Mouse (Mus musculus): ENCODE data around the gene Exoc4. TPM values are rescaled to one million over a fixed set of nuclear protein-coding genes. Genes with fewer than 3 reads are reported as not detected.

Exoc4 gene
- polyA plus RNA-seq, 1 experiment from 2014 or later: 11.7 TPM

DNA sequence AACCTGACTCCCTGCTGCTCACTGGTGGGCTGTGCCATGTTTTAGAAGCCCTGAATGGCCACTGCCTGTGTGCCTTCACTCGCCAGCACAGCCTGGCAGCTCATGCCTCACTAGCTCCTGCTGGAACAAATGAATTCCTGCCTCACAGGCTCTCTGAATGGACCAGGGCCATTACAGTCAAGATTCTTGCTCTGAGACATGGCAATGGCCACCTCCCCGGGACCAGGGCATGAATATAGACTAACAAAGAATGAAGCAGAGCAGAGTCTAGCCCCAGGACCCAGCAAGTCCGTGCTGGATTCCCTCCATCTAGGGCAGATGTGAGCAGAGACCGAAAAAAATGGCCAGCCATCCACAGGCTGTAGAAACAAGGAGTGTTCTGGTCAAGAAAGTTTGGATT lies 728.6 kb downstream of the Exoc4 start:
- no peak overlapping the region for H3K4me3 ChIP-seq (ENCODE audit: low read depth, low read length)
- no peaks in the 10 kb centered on the region for H3K4me1 ChIP-seq (ENCODE audit: insufficient read depth, low read depth, low read length)
- ATAC-seq (no peak), DNase-seq (ENCODE audit: low spot score) (no peak)
- no peak overlapping the region for H3K9ac ChIP-seq (replicated peaks; ENCODE audit: low read depth)
- no peaks in the 10 kb centered on the region for H3K36me3 ChIP-seq (ENCODE audit: insufficient read depth, low read length)
- no peak overlapping the region for H3K27ac ChIP-seq (ENCODE audit: low read length)
- TF ChIP-seq CTCF (IDR thresholded peaks at IDR 0.05): no peak
- no peak for TF ChIP-seq EP300 (IDR thresholded peaks at IDR 0.05)
- H3K4me2 ChIP-seq (replicated peaks; ENCODE audit: low read depth, low read length): no peak overlapping the region
- H3K27me3 ChIP-seq (replicated peaks; ENCODE audit: insufficient read depth, low read length): no peaks in the 10 kb centered on the region
- H3K9me3 ChIP-seq (ENCODE audit: low read length): no peaks in the 10 kb centered on the region
- 74% methylated on average over 4 of the region's 4 CpGs for WGBS

DNA sequence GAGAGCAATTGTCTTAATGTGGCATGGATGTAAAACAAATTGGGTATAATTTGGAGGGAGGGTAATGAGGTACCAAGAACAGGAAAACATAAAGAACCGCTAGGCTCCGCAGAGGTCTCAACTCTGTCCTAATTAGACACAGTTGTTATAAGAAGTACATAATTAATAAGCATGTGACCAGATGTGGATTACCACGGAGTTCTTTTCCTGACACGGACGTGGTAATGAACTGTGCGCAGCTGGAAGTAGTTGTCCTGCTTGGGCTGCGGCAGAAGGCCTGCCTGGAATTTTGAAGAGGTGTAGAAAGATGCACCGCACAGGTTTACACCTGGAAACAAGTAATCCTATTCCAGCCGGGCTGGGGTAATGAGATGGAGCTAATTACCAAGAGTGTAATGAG lies 729.0 kb downstream of the Exoc4 start:
- TF ChIP-seq EP300 (IDR thresholded peaks at IDR 0.05) (no peak), CTCF (IDR thresholded peaks at IDR 0.05) (no peak)
- no peak for ATAC-seq
- DNase-seq (ENCODE audit: low spot score): no peak
- Histone ChIP-seq H3K4me2 (replicated peaks; ENCODE audit: low read depth, low read length) (no peak overlapping the region), H3K4me3 (ENCODE audit: low read depth, low read length) (no peak overlapping the region), H3K27me3 (replicated peaks; ENCODE audit: insufficient read depth, low read length) (no peaks in the 10 kb centered on the region), H3K9ac (replicated peaks; ENCODE audit: low read depth) (no peak overlapping the region), H3K4me1 (ENCODE audit: insufficient read depth, low read depth, low read length) (no peaks in the 10 kb centered on the region), H3K27ac (ENCODE audit: low read length) (no peak overlapping the region), H3K9me3 (ENCODE audit: low read length) (no peaks in the 10 kb centered on the region), H3K36me3 (ENCODE audit: insufficient read depth, low read length) (no peaks in the 10 kb centered on the region)
- 72% methylated on average over 9 of the region's 9 CpGs for WGBS

GRCm38 (mm10) chr6:33982709-33983108 lies 733.8 kb downstream of the Exoc4 start:
- TF ChIP-seq EP300 (IDR thresholded peaks at IDR 0.05): no peak
- no peak for TF ChIP-seq CTCF (IDR thresholded peaks at IDR 0.05)
- 55% methylated on average over 9 of the region's 9 CpGs for WGBS

DNA sequence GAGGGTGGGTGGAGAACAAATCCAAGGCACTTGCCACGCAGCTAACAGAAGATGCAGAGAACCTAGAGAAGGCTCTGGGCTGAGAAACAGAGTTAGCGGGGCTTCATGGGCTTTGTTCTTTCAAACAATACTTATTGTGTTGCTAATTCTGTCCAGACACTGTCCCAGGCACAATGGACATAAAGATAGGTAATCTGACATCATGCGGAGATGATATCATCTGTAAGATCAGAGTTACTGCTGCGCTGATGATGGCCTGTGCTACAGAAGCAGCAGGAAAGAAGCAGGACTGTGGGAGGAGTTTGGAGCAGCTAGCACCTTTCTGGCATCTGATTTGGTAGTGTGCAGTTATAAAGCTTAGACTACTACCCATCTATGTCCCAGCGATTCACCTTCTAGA lies 738.2 kb downstream of the Exoc4 start:
- ATAC-seq (no peak), DNase-seq (ENCODE audit: low spot score) (no peak)
- H3K4me1 ChIP-seq (ENCODE audit: insufficient read depth, low read depth, low read length): no peaks in the 10 kb centered on the region
- WGBS: 75% methylated on average over 5 of the region's 5 CpGs
- H3K4me3 ChIP-seq (ENCODE audit: low read depth, low read length): no peak overlapping the region
- H3K9ac ChIP-seq (replicated peaks; ENCODE audit: low read depth): no peak overlapping the region
- H3K27me3 ChIP-seq (replicated peaks; ENCODE audit: insufficient read depth, low read length): no peaks in the 10 kb centered on the region
- no peaks in the 10 kb centered on the region for H3K9me3 ChIP-seq (ENCODE audit: low read length)
- H3K27ac ChIP-seq (ENCODE audit: low read length): no peak overlapping the region
- TF ChIP-seq CTCF (IDR thresholded peaks at IDR 0.05): no peak
- TF ChIP-seq EP300 (IDR thresholded peaks at IDR 0.05): no peak
- no peaks in the 10 kb centered on the region for H3K36me3 ChIP-seq (ENCODE audit: insufficient read depth, low read length)
- H3K4me2 ChIP-seq (replicated peaks; ENCODE audit: low read depth, low read length): no peak overlapping the region

More at GRCm38 (mm10) chr6:33982709-33983108, 733.8 kb downstream of the Exoc4 start:
- ATAC-seq (no peak), DNase-seq (ENCODE audit: low spot score) (no peak)
- Histone ChIP-seq H3K4me3 (ENCODE audit: low read depth, low read length) (no peak overlapping the region), H3K9ac (replicated peaks; ENCODE audit: low read depth) (no peak overlapping the region), H3K36me3 (ENCODE audit: insufficient read depth, low read length) (no peaks in the 10 kb centered on the region), H3K4me2 (replicated peaks; ENCODE audit: low read depth, low read length) (no peak overlapping the region), H3K27ac (ENCODE audit: low read length) (no peak overlapping the region), H3K27me3 (replicated peaks; ENCODE audit: insufficient read depth, low read length) (no peaks in the 10 kb centered on the region), H3K4me1 (ENCODE audit: insufficient read depth, low read depth, low read length) (no peaks in the 10 kb centered on the region), H3K9me3 (ENCODE audit: low read length) (no peaks in the 10 kb centered on the region)

DNA sequence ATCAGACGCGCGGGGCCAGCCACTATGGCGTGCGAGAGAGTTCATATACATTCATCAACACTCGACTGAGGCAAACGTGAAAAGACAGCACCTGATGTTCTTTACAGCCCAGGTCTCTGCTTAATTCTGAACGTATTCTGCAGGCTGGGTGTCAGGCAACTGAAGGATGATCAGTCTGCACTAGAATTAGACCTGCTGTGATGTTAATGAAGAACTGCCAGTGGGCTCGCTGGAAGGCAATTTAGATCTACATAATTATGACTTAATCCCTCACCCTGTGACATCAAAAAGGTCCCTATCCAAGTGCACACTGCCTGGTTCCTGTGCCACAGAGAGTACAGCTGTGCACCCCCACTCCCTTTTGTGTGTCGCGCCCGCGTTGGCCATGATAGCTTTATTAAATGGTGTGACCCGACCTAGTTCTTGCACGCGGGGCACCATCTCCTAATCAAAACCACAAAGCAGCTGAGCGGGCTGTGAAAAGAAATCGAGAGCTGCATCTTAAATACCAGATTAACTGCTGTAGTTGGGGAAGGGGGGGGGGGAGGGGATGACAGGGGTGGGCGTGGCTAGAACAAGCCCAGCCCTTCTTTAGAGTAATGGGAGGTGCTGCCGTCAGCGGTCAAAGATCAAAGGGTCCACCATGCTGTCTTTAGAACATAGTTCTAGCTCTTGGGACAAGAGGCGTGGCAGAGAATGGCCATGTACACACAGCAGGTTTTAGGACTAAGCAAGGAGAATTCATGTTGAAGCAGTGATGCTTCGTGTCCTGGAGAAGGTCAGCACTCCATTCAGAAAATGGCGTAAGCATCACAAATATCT lies 743.5 kb downstream of the Exoc4 start:
- DNase-seq (ENCODE audit: low spot score): no peak
- WGBS: 59% methylated on average over 24 of the region's 24 CpGs
- H3K27me3 ChIP-seq (replicated peaks; ENCODE audit: insufficient read depth, low read length): no peaks in the 10 kb centered on the region

GRCm38 (mm10) chr6:33993842-33994241 lies 745.0 kb downstream of the Exoc4 start:
- Histone ChIP-seq H3K9ac (replicated peaks; ENCODE audit: low read depth) (no peak overlapping the region), H3K4me1 (ENCODE audit: insufficient read depth, low read depth, low read length) (no peaks in the 10 kb centered on the region), H3K27me3 (replicated peaks; ENCODE audit: insufficient read depth, low read length) (no peaks in the 10 kb centered on the region), H3K27ac (ENCODE audit: low read length) (no peak overlapping the region), H3K4me2 (replicated peaks; ENCODE audit: low read depth, low read length) (no peak overlapping the region), H3K4me3 (ENCODE audit: low read depth, low read length) (no peak overlapping the region), H3K9me3 (ENCODE audit: low read length) (no peaks in the 10 kb centered on the region), H3K36me3 (ENCODE audit: insufficient read depth, low read length) (no peaks in the 10 kb centered on the region)
- DNase-seq (ENCODE audit: low spot score) (no peak), ATAC-seq (no peak)
- WGBS: 49% methylated on average over 6 of the region's 6 CpGs
- TF ChIP-seq CTCF (IDR thresholded peaks at IDR 0.05) (no peak), EP300 (IDR thresholded peaks at IDR 0.05) (no peak)

More for the DNA sequence above, 743.5 kb downstream of the Exoc4 start:
- no peak overlapping the region for H3K9ac ChIP-seq (replicated peaks; ENCODE audit: low read depth)
- H3K4me3 ChIP-seq (ENCODE audit: low read depth, low read length): no peak overlapping the region
- no peak overlapping the region for H3K27ac ChIP-seq (ENCODE audit: low read length)
- H3K4me2 ChIP-seq (replicated peaks; ENCODE audit: low read depth, low read length): no peak overlapping the region
- no peaks in the 10 kb centered on the region for H3K4me1 ChIP-seq (ENCODE audit: insufficient read depth, low read depth, low read length)
- ATAC-seq: no peak
- H3K9me3 ChIP-seq (ENCODE audit: low read length): no peaks in the 10 kb centered on the region
- TF ChIP-seq EP300 (IDR thresholded peaks at IDR 0.05) (no peak), CTCF (IDR thresholded peaks at IDR 0.05) (no peak)
- no peaks in the 10 kb centered on the region for H3K36me3 ChIP-seq (ENCODE audit: insufficient read depth, low read length)

Measured in lung, postnatal 0 days (tissue).